Mouse (Mus musculus) stomach, embryonic 14.5 days (tissue): ENCODE results near the gene Jrkl. TPM values are rescaled to one million over a fixed set of nuclear protein-coding genes. Genes with fewer than 3 reads are reported as not detected.

Source experiments
- ATAC-seq: fragments of 200-750 bp; cut with Nextera tagmentation; 2 replicates; pipeline ENCODE4 v1.8.0; 2017; ENCODE audit warnings: low read depth, moderate TSS enrichment; ENCODE audit not compliant: insufficient number of reproducible peaks, insufficient read depth, low FRiP score
- H3K27ac ChIP-seq: fragments of 300-500 bp; sonication (generic); 2 replicates; pipeline ENCODE4 v1.5.1; 2014; ENCODE audit warnings: mild to moderate bottlenecking, low read length, moderate library complexity, mixed read lengths
- H3K27me3 ChIP-seq: fragments of 300-500 bp; sonication (generic); 2 replicates; pipeline ENCODE4 v1.6.1; 2014; ENCODE audit warnings: low read length, control low read depth, mixed read lengths; ENCODE audit not compliant: control insufficient read depth, insufficient read depth
- H3K36me3 ChIP-seq: fragments of 300-500 bp; sonication (generic); 2 replicates; pipeline ENCODE4 v1.6.1; 2014; ENCODE audit warnings: mild to moderate bottlenecking, control low read depth, low read length, moderate library complexity, mixed read lengths; ENCODE audit not compliant: control insufficient read depth, insufficient read depth
- H3K4me1 ChIP-seq: fragments of 300-500 bp; sonication (generic); 2 replicates; pipeline ENCODE4 v1.6.1; 2014; ENCODE audit warnings: low read length, control low read depth, mixed read lengths; ENCODE audit not compliant: control insufficient read depth, insufficient read depth
- H3K4me2 ChIP-seq: fragments of 300-500 bp; sonication (generic); replicated peaks from 2 replicates; pipeline ENCODE4 v1.6.1; 2014; ENCODE audit warnings: low read depth, low read length, control low read depth
- H3K4me3 ChIP-seq: fragments of 300-500 bp; sonication (generic); 2 replicates; pipeline ENCODE4 v1.5.1; 2014; ENCODE audit warnings: low read depth, low read length, control low read depth
- H3K9ac ChIP-seq: fragments of 300-500 bp; sonication (generic); replicated peaks from 2 replicates; pipeline ENCODE4 v1.6.1; 2014; ENCODE audit warnings: low read depth, mild to moderate bottlenecking, control low read depth, low read length, moderate library complexity, mixed read lengths
- H3K9me3 ChIP-seq: fragments of 300-500 bp; sonication (generic); 2 replicates; pipeline ENCODE4 v1.6.1; 2016; ENCODE audit warnings: low read depth, low read length, control low read depth; ENCODE audit not compliant: control insufficient read depth
- WGBS: fragments of 180-500 bp; shearing (Covaris S2); extraction: QIAGEN DNeasy Blood & Tissue Kit; methylation state at CpG from one replicate; pipeline ENCODE4 v1.1.7; 2014; 5-methylcytosine and 5-hydroxymethylcytosine counted together
- polyA plus RNA-seq: library from polyadenylated mRNA; unstranded; fragments of >200 nt; fragmentation: Nextera tagmentation; extraction: Ambion mirVana; gene quantifications from 2 replicates; pipeline ENCODE4 v1.2.1, GENCODE M21; 2014

Gene Jrkl
- polyA plus RNA-seq, 1 experiment from 2014 or later: 10.5 TPM

DNA sequence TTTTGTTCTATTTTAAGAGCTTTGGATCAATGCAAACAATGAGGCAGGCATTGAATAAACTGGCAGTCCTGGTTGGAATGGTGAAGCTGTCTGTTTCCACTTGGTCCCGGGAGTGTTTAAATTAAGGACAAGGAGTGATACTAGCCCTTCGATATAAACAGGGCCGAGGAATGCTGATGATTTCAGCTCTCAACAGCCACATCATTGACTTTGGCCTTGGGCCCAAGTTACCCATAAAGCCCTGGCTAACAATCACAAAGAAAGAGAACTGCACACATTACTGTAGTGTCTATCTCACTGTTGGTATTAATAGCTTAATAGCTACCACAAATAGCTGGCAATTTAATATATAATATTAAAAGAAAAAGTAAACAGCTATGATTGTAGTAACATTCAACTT lies 45.5 kb downstream of the Jrkl start:
- Histone ChIP-seq H3K27me3 (no peaks in the 10 kb centered on the region), H3K4me3 (no peak overlapping the region), H3K4me2 (no peak overlapping the region), H3K36me3 (no peaks in the 10 kb centered on the region), H3K27ac (no peak overlapping the region), H3K4me1 (no peaks in the 10 kb centered on the region; the same call in 1 of the 2 replicates), H3K9me3 (no peaks in the 10 kb centered on the region), H3K9ac (no peak overlapping the region)
- WGBS: 54% methylated on average over 3 of the region's 3 CpGs
- no peak for ATAC-seq

DNA sequence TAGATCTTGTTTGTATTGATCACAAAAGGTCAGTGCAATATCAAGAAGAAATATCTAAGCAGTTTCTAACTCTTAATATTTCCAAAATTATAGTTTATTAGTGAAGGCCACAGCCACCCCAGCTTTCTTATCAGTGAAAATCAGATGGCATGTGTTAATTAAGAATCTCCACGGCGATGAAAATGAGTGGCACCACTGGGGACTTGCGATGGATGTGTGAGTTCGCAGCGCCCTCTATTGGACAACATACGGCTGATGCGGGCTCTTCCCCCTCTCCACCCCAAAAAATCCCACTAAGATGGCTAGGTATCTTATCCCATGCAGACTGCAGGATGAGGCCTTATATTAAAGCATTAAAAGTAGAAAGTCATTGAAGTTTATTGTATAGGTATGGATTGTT lies 49.9 kb downstream of the Jrkl start:
- ATAC-seq: no peak
- 8% methylated on average over 7 of the region's 7 CpGs for WGBS
- H3K27me3 ChIP-seq: no peaks in the 10 kb centered on the region

GRCm38 (mm10) chr9:13195268-13195667 lies 50.4 kb downstream of the Jrkl start:
- 4% methylated on average over 4 of the region's 4 CpGs for WGBS
- Histone ChIP-seq H3K9ac (no peak overlapping the region), H3K27ac (no peak overlapping the region), H3K4me3 (no peak overlapping the region), H3K9me3 (no peaks in the 10 kb centered on the region), H3K4me2 (no peak overlapping the region), H3K36me3 (no peaks in the 10 kb centered on the region), H3K27me3 (no peaks in the 10 kb centered on the region), H3K4me1 (no peaks in the 10 kb centered on the region; the same call in 1 of the 2 replicates)
- no peak for ATAC-seq

More for the DNA sequence above, 49.9 kb downstream of the Jrkl start:
- H3K4me3 ChIP-seq: no peak overlapping the region
- no peaks in the 10 kb centered on the region; the same call in 1 of the 2 replicates for H3K4me1 ChIP-seq
- no peak overlapping the region for H3K27ac ChIP-seq
- no peaks in the 10 kb centered on the region for H3K36me3 ChIP-seq
- no peak overlapping the region for H3K4me2 ChIP-seq
- H3K9me3 ChIP-seq: no peaks in the 10 kb centered on the region
- no peak overlapping the region for H3K9ac ChIP-seq

DNA sequence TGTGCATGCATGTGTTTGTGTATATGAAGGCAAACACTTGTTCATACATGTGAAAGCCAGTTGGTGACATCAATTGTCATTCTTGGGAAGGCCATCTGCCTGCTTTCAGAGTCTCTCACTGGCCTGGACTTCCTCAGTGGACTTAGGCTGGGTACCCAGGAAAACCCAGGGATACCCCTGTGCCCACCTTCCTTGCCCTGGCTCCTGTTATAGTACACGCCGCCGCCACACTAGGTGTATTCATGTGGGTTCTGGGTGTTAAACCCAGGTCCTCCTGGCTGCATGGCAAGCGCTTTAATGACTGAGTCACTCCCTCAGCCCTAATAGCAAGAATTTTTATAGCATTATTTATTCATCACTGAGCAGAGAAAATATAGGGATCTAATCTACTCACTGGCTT lies 51.0 kb downstream of the Jrkl start:
- Histone ChIP-seq H3K4me3 (no peak overlapping the region), H3K9ac (no peak overlapping the region), H3K4me1 (no peaks in the 10 kb centered on the region), H3K27ac (no peak overlapping the region), H3K27me3 (no peaks in the 10 kb centered on the region), H3K9me3 (no peaks in the 10 kb centered on the region), H3K4me2 (no peak overlapping the region), H3K36me3 (no peaks in the 10 kb centered on the region)
- WGBS: 91% methylated on average over 4 of the region's 4 CpGs
- ATAC-seq: no peak

Other genes starting within 250 kb of the Jrkl start
- gene Ccdc82, start 1.1 kb upstream of the Jrkl start, polyA plus RNA-seq: 12.3 and 14.0 TPM in 2 replicates
- gene Maml2, start 52.1 kb upstream of the Jrkl start, polyA plus RNA-seq: 12.2 and 12.7 TPM in 2 replicates
- not detected in 2 replicates for gene Gm17571, start 200.9 kb upstream of the Jrkl start, polyA plus RNA-seq